In genomic region chr6:28592323-28592893, GRCm38 (mm10) we compare ENCODE assay signal across 9 mouse cellular contexts.
"Had no signal": no experiment of that assay in that cellular context is flagged by ENCODE, and none has a peak within 500 bp of the region (broad histone marks: within the 10 kb centered on the region; RNA-seq: fewer than 3 reads in every experiment).

No protein-coding gene starts in this region.

- H3K4me3 ChIP-seq: limb, embryonic 10.5 days; liver, embryonic 15.5 days; megakaryocyte, embryonic 14.5 days; midbrain, embryonic 12.5 days had no signal

- DNase-seq: kidney, adult 8-10 months; kidney, postnatal 25 days; lung, embryonic 14.5 days; right cerebral cortex, postnatal 14 days; thymus, postnatal 36 days had no signal

- H3K4me1 ChIP-seq: liver, embryonic 15.5 days had no signal
